Mouse (Mus musculus) C2C12 (cell line): ENCODE measurements at regions not wholly inside any gene's neighbourhood (a gene's known extent, or its start where the extent isn't known, plus 50 kb on each side); places are given as distances from the start of the nearest gene placed in this dataset.

Experiments used
- H3K27me3 ChIP-seq: one replicate; pipeline ENCODE4 v1.6.1; 2011; ENCODE audit not compliant: control insufficient read depth, insufficient read depth, insufficient read length
- H3K36me3 ChIP-seq: one replicate; pipeline ENCODE4 v1.6.1; 2011; ENCODE audit not compliant: control insufficient read depth, insufficient read depth
- H3K4me3 ChIP-seq: one replicate; pipeline ENCODE4 v1.5.1; 2011; ENCODE audit warnings: mild to moderate bottlenecking, control low read depth; ENCODE audit not compliant: poor library complexity, insufficient read depth, severe bottlenecking
- H3K79me2 ChIP-seq: one replicate; pipeline ENCODE4 v1.6.1; 2011; ENCODE audit not compliant: control insufficient read depth, insufficient read depth
- H3K79me3 ChIP-seq: one replicate; pipeline ENCODE4 v1.6.1; 2011; ENCODE audit warnings: low read depth, control low read depth
- H3ac ChIP-seq: one replicate; pipeline ENCODE3; 2011; ENCODE audit warnings: low read depth; ENCODE audit not compliant: control insufficient read depth, insufficient read length
- CEBPB ChIP-seq: IDR thresholded peaks from one replicate; pipeline ENCODE4 v1.6.1; 2011; ENCODE audit warnings: low read depth, mild to moderate bottlenecking, control low read depth, moderate library complexity
- CTCF ChIP-seq: IDR thresholded peaks from one replicate; pipeline ENCODE4 v1.5.1; 2011; ENCODE audit not compliant: control insufficient read depth, insufficient read depth, insufficient read length
- FOSL1 ChIP-seq: IDR thresholded peaks from one replicate; pipeline ENCODE4 v1.8.0; 2011; ENCODE audit warnings: mild to moderate bottlenecking, low read length; ENCODE audit not compliant: poor library complexity, insufficient read depth, severe bottlenecking
- MAX ChIP-seq: IDR thresholded peaks from one replicate; pipeline ENCODE4 v1.6.1; 2011; ENCODE audit warnings: mild to moderate bottlenecking, control low read depth
- MYOD1 ChIP-seq: IDR thresholded peaks from one replicate; pipeline ENCODE4 v1.6.1; 2011; ENCODE audit warnings: low read depth; ENCODE audit not compliant: control insufficient read depth, insufficient read length
- MYOG ChIP-seq: IDR thresholded peaks from one replicate; pipeline ENCODE4 v1.6.1; 2011; ENCODE audit not compliant: control insufficient read depth, insufficient read length; ENCODE audit errors: extremely low read depth
- USF1 ChIP-seq: IDR thresholded peaks from one replicate; pipeline ENCODE4 v1.6.1; 2011; ENCODE audit warnings: low read depth, mild to moderate bottlenecking, control low read depth, moderate library complexity

DNA sequence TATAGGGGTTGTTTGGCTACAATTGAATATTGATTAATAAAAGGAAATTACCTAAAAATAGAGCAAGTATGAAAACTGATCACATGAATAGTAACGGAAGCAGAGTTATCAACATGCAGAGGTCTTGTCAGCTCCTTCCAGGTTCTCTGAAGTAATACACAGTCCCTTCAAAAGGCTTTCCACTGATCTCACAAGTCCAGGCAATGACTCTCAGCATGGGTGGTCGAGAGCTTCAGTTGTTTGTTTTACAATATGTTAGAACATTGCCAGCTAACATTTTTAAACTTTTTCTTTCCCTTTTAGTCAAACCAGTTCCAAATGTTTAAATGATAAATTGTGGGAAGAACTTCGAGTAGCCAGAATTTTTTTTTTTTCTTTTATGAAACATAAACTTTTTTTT lies 424.8 kb upstream of the Flrt2 start:
- no peak for TF ChIP-seq MYOD1
- no peak for TF ChIP-seq MYOG
- TF ChIP-seq MAX, result no peak
- no peak for TF ChIP-seq CEBPB
- TF ChIP-seq FOSL1, result no peak
- no peak for TF ChIP-seq USF1
- no peak for TF ChIP-seq CTCF

DNA sequence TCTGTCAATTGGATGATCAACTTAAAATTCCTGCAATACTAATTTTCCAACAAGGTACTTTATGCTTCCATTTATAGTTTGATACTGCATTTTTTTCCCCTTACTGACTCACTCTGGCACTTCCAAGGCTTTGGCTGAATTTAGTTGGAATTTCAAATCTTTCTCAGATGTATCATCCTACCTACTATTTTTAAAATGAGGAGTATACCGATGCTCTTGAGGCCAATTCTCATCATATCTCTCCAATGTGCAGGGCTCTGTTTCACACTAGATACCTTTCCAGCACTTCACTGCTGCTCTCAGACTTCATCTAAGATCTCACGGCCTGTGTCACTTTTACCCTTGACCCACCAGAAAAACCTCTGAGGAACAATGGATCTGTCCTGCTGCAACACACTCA lies 386.6 kb upstream of the Flrt2 start:
- no peaks in the 10 kb centered on the region for H3K79me3 ChIP-seq
- no peaks in the 10 kb centered on the region for H3K36me3 ChIP-seq
- H3ac ChIP-seq, result no peak overlapping the region
- TF ChIP-seq FOSL1, result no peak
- no peak for TF ChIP-seq CEBPB
- no peak for TF ChIP-seq MYOG
- TF ChIP-seq MYOD1, result no peak
- TF ChIP-seq USF1, result no peak
- TF ChIP-seq CTCF, result no peak
- TF ChIP-seq MAX, result no peak
- no peaks in the 10 kb centered on the region for H3K79me2 ChIP-seq
- no peak overlapping the region for H3K4me3 ChIP-seq
- H3K27me3 ChIP-seq, result no peaks in the 10 kb centered on the region

More for the DNA sequence above, 424.8 kb upstream of the Flrt2 start:
- Histone ChIP-seq H3K27me3 (no peaks in the 10 kb centered on the region), H3ac (no peak overlapping the region), H3K4me3 (no peak overlapping the region), H3K36me3 (no peaks in the 10 kb centered on the region), H3K79me3 (no peaks in the 10 kb centered on the region), H3K79me2 (no peaks in the 10 kb centered on the region)

DNA sequence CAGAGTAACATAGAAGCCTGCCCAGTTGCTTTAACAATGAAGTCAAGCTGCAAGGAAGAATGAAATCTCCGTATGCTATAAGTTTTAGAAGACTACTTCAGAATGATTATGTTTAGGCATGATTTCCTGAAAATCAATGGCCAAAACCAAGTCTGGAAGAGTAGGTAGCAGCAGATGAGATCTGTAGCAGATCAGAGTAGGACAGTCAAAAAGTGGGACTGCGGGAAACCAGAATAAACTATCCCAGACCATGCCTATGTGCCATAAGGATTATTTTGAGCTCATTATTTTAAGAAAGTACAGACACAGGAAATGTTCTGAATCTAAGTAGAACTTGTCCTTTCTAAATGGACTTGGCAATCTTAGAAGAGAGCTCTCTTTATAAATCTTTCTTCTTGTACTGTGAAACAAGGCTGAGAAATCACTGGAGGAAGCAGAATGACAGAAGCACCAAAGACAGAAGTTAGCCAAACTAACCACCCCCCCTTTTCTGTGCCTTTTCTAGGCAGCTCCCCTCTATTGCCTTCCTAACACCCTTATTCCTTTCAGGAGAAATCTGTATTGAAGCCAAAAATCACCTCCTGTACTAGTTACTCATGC lies 376.8 kb upstream of the Flrt2 start:
- TF ChIP-seq MAX (no peak), MYOG (no peak), CEBPB (no peak), MYOD1 (no peak), USF1 (no peak), FOSL1 (no peak), CTCF (no peak)
- H3K79me3 ChIP-seq, result no peaks in the 10 kb centered on the region
- no peaks in the 10 kb centered on the region for H3K27me3 ChIP-seq
- no peak overlapping the region for H3ac ChIP-seq
- no peaks in the 10 kb centered on the region for H3K79me2 ChIP-seq
- no peaks in the 10 kb centered on the region for H3K36me3 ChIP-seq
- no peak overlapping the region for H3K4me3 ChIP-seq

DNA sequence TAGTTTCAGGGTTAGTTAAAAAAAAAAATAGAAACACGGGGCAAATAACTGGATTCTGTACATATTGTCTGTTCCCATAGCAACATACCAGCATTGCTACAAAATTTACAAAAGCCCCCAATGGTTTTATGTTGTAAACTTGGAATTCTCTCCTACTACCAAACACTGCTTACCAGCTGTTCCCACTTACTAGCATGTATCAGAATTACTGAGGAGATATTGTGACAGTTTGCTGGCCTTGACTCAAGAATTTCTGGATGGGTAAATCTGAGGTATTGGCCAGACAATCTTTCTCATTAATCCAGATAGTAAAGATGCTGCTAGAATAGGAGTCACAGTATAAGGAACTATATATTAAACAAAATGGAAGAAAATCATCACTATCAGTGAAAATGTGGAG lies 375.2 kb upstream of the Flrt2 start:
- H3ac ChIP-seq, result no peak overlapping the region
- H3K4me3 ChIP-seq, result no peak overlapping the region
- TF ChIP-seq CTCF (no peak), CEBPB (no peak), MYOG (no peak), MYOD1 (no peak), MAX (no peak), FOSL1 (no peak), USF1 (no peak)
- no peaks in the 10 kb centered on the region for H3K36me3 ChIP-seq
- H3K79me2 ChIP-seq, result no peaks in the 10 kb centered on the region
- H3K27me3 ChIP-seq, result no peaks in the 10 kb centered on the region
- no peaks in the 10 kb centered on the region for H3K79me3 ChIP-seq

DNA sequence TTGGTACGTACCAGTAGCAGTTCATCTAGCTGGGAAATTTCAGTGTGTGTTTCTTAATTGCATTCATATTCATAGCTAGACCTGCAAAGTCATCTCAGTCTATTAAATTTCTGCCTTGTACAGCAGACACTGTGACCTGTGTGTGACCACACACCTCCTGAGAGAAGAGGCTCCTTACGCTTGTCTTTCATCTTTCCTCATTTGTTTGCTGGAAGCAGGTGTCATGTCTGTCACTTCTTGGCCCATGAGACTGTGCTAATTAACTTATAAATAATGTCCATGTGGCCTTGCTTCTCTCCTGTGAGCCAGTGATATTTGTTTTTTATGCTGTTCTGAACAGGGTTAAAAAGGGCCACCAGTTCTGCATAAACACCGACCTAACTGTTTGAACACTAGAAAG lies 370.3 kb upstream of the Flrt2 start:
- H3ac ChIP-seq, result no peak overlapping the region
- no peak overlapping the region for H3K4me3 ChIP-seq
- H3K79me2 ChIP-seq, result no peaks in the 10 kb centered on the region
- H3K27me3 ChIP-seq, result no peaks in the 10 kb centered on the region
- TF ChIP-seq FOSL1 (no peak), CEBPB (no peak), MYOG (no peak), USF1 (no peak), MYOD1 (no peak), CTCF (no peak), MAX (no peak)
- no peaks in the 10 kb centered on the region for H3K36me3 ChIP-seq
- H3K79me3 ChIP-seq, result no peaks in the 10 kb centered on the region

DNA sequence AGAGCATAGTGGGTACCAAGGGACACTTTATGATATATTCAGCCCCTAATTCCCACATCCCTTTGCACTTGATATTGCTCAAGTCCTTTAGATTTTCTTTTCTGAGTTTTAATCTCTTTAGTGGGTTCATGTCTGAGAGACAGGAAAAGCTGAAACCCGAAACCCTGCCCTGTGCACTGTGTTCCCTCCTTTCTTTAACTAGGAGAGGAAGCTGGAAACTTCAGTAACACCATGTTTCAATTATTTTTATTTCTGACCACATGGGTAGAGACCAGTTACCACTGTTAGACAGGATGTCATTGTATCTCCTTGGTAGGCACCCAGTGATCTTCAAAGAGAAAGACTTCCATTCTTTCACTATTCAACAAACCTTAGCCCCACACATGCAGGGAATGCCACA lies 362.4 kb upstream of the Flrt2 start:
- Histone ChIP-seq H3K36me3 (no peaks in the 10 kb centered on the region), H3K27me3 (no peaks in the 10 kb centered on the region), H3K4me3 (no peak overlapping the region), H3K79me3 (no peaks in the 10 kb centered on the region), H3ac (no peak overlapping the region), H3K79me2 (no peaks in the 10 kb centered on the region)
- no peak for TF ChIP-seq USF1
- TF ChIP-seq CEBPB, result no peak
- TF ChIP-seq MYOD1, result no peak
- no peak for TF ChIP-seq MYOG
- no peak for TF ChIP-seq CTCF
- no peak for TF ChIP-seq FOSL1
- TF ChIP-seq MAX, result no peak
